Mouse (Mus musculus): ENCODE data around the gene Trap1a. TPM values are rescaled to one million over a fixed set of nuclear protein-coding genes. Genes with fewer than 3 reads are reported as not detected.

Gene Trap1a
- polyA plus RNA-seq, 1 experiment from 2014 or later, result not detected

- no peaks in the 10 kb centered on the region for H3K4me1 ChIP-seq (replicated peaks; ENCODE audit: control insufficient read depth, insufficient read depth)
- H3K4me3 ChIP-seq (ENCODE audit: low read depth, low read length), result no peak overlapping the region
- no peaks in the 10 kb centered on the region for H3K27me3 ChIP-seq (ENCODE audit: control insufficient read depth, insufficient read depth, low read length)
- H3K36me3 ChIP-seq (ENCODE audit: control insufficient read depth, insufficient read depth, low read length), result no peaks in the 10 kb centered on the region
- DNase-seq (ENCODE audit: low spot score) (no peak), ATAC-seq (ENCODE audit: low FRiP score, low TSS enrichment) (no peak)
- 57% methylated on average over 2 of the region's 3 CpGs for WGBS
- no peak overlapping the region for H3K27ac ChIP-seq (replicated peaks)
- no peak overlapping the region for H3K9ac ChIP-seq (ENCODE audit: low read length)
- H3K4me2 ChIP-seq (replicated peaks; ENCODE audit: low read depth), result no peak overlapping the region
- TF ChIP-seq EP300 (optimal IDR thresholded peaks at IDR 0.05) (no peak), CTCF (IDR thresholded peaks at IDR 0.05; ENCODE audit: low read depth) (no peak)
- H3K9me3 ChIP-seq (ENCODE audit: control insufficient read depth, low read length), result no peaks in the 10 kb centered on the region
These were observed 2.1 kb downstream of the Trap1a start for GRCm38 (mm10) chrX:139335419-139336074.

- H3K9me3 ChIP-seq (ENCODE audit: control insufficient read depth, low read length), result no peaks in the 10 kb centered on the region
- no peak for DNase-seq (ENCODE audit: low spot score)
- H3K9ac ChIP-seq (ENCODE audit: low read length), result no peak overlapping the region
- no peaks in the 10 kb centered on the region for H3K27me3 ChIP-seq (ENCODE audit: control insufficient read depth, insufficient read depth, low read length)
- H3K36me3 ChIP-seq (ENCODE audit: control insufficient read depth, insufficient read depth, low read length), result no peaks in the 10 kb centered on the region
- H3K4me1 ChIP-seq (replicated peaks; ENCODE audit: control insufficient read depth, insufficient read depth), result no peaks in the 10 kb centered on the region
- 82% methylated on average over 4 of the region's 4 CpGs for WGBS
- H3K4me3 ChIP-seq (ENCODE audit: low read depth, low read length), result no peak overlapping the region
- no peak for ATAC-seq (ENCODE audit: low FRiP score, low TSS enrichment)
- no peak for TF ChIP-seq CTCF (IDR thresholded peaks at IDR 0.05; ENCODE audit: low read depth)
- no peak for TF ChIP-seq EP300 (optimal IDR thresholded peaks at IDR 0.05)
- no peak overlapping the region for H3K4me2 ChIP-seq (replicated peaks; ENCODE audit: low read depth)
- H3K27ac ChIP-seq (replicated peaks), result no peak overlapping the region
These were observed 6.1 kb downstream of the Trap1a start for GRCm38 (mm10) chrX:139339553-139339952.

DNA sequence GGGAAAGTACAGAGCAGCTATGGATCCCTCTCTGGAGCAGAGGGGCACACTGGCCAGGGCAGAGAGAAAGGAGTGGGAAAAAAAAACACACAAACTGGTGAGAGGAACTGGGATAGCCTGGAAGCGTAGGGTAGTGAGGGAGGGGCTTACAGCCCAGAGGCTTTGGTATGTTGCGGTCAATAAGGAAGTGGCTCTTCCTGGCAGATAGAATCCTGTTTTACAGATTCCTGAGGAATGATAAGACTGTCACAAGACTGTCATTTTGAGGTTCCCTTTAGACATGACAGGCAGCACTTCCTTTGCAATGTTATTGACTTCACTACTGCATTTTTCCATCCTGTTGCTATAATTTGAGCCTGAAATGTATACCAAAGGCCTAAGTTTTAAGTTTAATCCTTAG, 7.7 kb downstream of the Trap1a start:
- TF ChIP-seq EP300 (optimal IDR thresholded peaks at IDR 0.05) (no peak), CTCF (IDR thresholded peaks at IDR 0.05; ENCODE audit: low read depth) (no peak)
- DNase-seq (ENCODE audit: low spot score) (no peak), ATAC-seq (ENCODE audit: low FRiP score, low TSS enrichment) (no peak)
- H3K27me3 ChIP-seq (ENCODE audit: control insufficient read depth, insufficient read depth, low read length), result no peaks in the 10 kb centered on the region
- H3K27ac ChIP-seq (replicated peaks), result no peak overlapping the region
- no peaks in the 10 kb centered on the region for H3K4me1 ChIP-seq (replicated peaks; ENCODE audit: control insufficient read depth, insufficient read depth)
- WGBS, result 92% methylated on average over 2 of the region's 2 CpGs
- no peak overlapping the region for H3K4me3 ChIP-seq (ENCODE audit: low read depth, low read length)
- no peaks in the 10 kb centered on the region for H3K36me3 ChIP-seq (ENCODE audit: control insufficient read depth, insufficient read depth, low read length)
- H3K4me2 ChIP-seq (replicated peaks; ENCODE audit: low read depth), result no peak overlapping the region
- no peaks in the 10 kb centered on the region for H3K9me3 ChIP-seq (ENCODE audit: control insufficient read depth, low read length)
- no peak overlapping the region for H3K9ac ChIP-seq (ENCODE audit: low read length)

DNA sequence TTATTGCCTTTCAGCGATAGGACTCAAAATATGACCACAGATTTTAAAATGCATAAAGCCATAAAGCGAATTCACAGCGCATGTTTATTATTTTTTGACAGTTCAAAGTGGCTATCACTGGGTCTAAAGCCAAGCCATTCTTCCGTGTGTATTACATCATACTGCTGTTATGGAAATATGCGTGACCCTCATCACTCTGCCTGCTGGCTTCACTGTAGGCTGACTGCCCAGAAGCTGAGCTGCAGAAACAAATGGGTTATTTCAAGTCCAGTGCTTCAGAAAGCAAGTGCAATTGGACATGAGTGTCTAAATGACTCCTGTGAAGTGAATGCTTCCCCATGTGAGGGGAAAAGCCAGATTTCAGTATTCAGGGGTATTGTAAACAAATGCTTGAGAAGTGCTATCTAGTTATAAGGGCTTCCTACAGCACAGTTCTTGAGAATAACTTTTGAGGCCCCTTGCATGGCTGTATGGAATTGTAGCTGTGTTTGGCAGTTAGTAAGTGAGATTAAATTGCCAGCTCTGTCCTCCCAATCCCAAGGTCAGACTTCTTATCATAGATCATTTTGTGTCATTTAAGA, 18.8 kb downstream of the Trap1a start:
- no peak overlapping the region for H3K27ac ChIP-seq (replicated peaks)
- TF ChIP-seq CTCF (IDR thresholded peaks at IDR 0.05; ENCODE audit: low read depth) (no peak), EP300 (optimal IDR thresholded peaks at IDR 0.05) (no peak)
- no peaks in the 10 kb centered on the region for H3K4me1 ChIP-seq (replicated peaks; ENCODE audit: control insufficient read depth, insufficient read depth)
- H3K4me2 ChIP-seq (replicated peaks; ENCODE audit: low read depth), result no peak overlapping the region
- WGBS, result 50% methylated on average over 5 of the region's 5 CpGs
- H3K36me3 ChIP-seq (ENCODE audit: control insufficient read depth, insufficient read depth, low read length), result no peaks in the 10 kb centered on the region
- no peaks in the 10 kb centered on the region for H3K27me3 ChIP-seq (ENCODE audit: control insufficient read depth, insufficient read depth, low read length)
- H3K9ac ChIP-seq (ENCODE audit: low read length), result no peak overlapping the region
- DNase-seq (ENCODE audit: low spot score) (no peak), ATAC-seq (ENCODE audit: low FRiP score, low TSS enrichment) (no peak)
- no peak overlapping the region for H3K4me3 ChIP-seq (ENCODE audit: low read depth, low read length)
- no peaks in the 10 kb centered on the region for H3K9me3 ChIP-seq (ENCODE audit: control insufficient read depth, low read length)

DNA sequence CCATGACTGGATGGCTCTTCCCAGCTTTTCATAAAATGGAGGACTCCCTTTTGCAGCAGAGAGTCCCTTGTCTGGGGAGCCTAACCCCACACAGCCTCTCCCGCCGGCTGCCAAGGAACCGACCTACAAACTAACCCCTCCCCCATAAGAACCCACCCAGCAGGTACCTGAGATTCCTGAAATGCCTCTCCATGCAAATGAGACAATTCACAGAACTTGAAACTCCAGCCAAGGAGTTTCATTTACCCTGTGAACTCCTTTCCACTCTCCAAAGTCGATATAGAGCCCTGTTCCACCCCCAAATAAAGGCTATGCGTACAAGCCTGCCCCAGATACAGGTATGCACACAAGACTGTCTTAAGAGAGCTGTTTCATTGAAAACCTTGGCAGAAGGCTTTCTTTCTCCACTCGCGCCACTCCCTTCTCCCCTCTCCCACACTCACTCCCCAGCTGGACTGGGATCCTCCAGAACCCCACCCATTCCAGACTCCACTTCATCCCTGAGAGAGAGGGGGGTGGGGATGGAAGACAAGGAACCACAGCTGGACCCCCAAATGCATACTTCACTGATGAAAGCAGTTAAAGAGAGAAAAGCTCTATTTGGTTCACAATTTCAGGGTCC, 24.3 kb downstream of the Trap1a start:
- WGBS, result 37% methylated on average over 7 of the region's 7 CpGs
- ATAC-seq (ENCODE audit: low FRiP score, low TSS enrichment) (no peak), DNase-seq (ENCODE audit: low spot score) (no peak)
- Histone ChIP-seq H3K36me3 (ENCODE audit: control insufficient read depth, insufficient read depth, low read length) (no peaks in the 10 kb centered on the region), H3K27ac (replicated peaks) (no peak overlapping the region), H3K9ac (ENCODE audit: low read length) (no peak overlapping the region), H3K4me2 (replicated peaks; ENCODE audit: low read depth) (no peak overlapping the region), H3K4me3 (ENCODE audit: low read depth, low read length) (no peak overlapping the region), H3K4me1 (replicated peaks; ENCODE audit: control insufficient read depth, insufficient read depth) (no peaks in the 10 kb centered on the region), H3K9me3 (ENCODE audit: control insufficient read depth, low read length) (no peaks in the 10 kb centered on the region), H3K27me3 (ENCODE audit: control insufficient read depth, insufficient read depth, low read length) (no peaks in the 10 kb centered on the region)
- no peak for TF ChIP-seq EP300 (optimal IDR thresholded peaks at IDR 0.05)
- no peak for TF ChIP-seq CTCF (IDR thresholded peaks at IDR 0.05; ENCODE audit: low read depth)

GRCm38 (mm10) chrX:139358361-139358760, 24.9 kb downstream of the Trap1a start:
- Histone ChIP-seq H3K4me1 (replicated peaks; ENCODE audit: control insufficient read depth, insufficient read depth) (no peaks in the 10 kb centered on the region), H3K36me3 (ENCODE audit: control insufficient read depth, insufficient read depth, low read length) (no peaks in the 10 kb centered on the region), H3K27me3 (ENCODE audit: control insufficient read depth, insufficient read depth, low read length) (no peaks in the 10 kb centered on the region), H3K9me3 (ENCODE audit: control insufficient read depth, low read length) (no peaks in the 10 kb centered on the region), H3K4me2 (replicated peaks; ENCODE audit: low read depth) (no peak overlapping the region), H3K9ac (ENCODE audit: low read length) (no peak overlapping the region), H3K27ac (replicated peaks) (no peak overlapping the region), H3K4me3 (ENCODE audit: low read depth, low read length) (no peak overlapping the region)
- ATAC-seq (ENCODE audit: low FRiP score, low TSS enrichment), result no peak
- no peak for DNase-seq (ENCODE audit: low spot score)
- TF ChIP-seq EP300 (optimal IDR thresholded peaks at IDR 0.05), result no peak
- no peak for TF ChIP-seq CTCF (IDR thresholded peaks at IDR 0.05; ENCODE audit: low read depth)
- WGBS, result 68% methylated on average over 17 of the region's 18 CpGs

All from stomach, postnatal 0 days (tissue).